10 mouse cellular contexts compared by ENCODE assay signal in the genomic region with DNA sequence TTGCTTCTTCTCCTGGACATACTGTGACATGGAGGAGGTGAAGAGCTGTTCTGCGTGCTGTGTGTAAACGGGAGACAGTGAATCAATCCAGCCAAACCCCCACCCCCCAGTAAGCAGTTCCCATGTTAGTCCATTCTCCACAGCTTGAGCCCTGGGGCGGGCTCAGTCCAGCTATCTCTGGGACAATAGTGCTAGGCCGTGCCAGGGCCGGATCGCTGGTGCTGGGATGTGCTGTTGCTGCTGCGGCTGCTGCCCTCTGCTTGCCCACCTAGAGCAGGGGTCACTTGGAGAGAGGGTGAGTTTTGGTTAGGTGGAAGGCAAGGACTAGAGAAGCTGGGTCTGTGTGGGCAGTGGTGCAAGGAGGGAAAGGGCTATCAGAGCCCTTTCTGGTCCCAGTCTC. TPM values are rescaled to one million over a fixed set of nuclear protein-coding genes. Genes with fewer than 3 reads are reported as not detected.
A peak's percentile ranks its signal among the peaks of the same experiment; 100 is the strongest.
DNase-seq lines count a peak whose midpoint lies in the region; ATAC-seq and TF ChIP-seq lines count a peak whose summit lies in the region.
"Had no signal": no experiment of that assay in that cellular context is flagged by ENCODE, and none has a peak within 500 bp of the region (broad histone marks: within the 10 kb centered on the region; RNA-seq: fewer than 3 reads in every experiment).

No protein-coding gene starts in this region.

- no peaks in the 10 kb centered on the region for H3K27me3 ChIP-seq in intestine, embryonic 16.5 days (replicated peaks; ENCODE audit: control insufficient read depth, insufficient read depth, low read length)
- no peaks in the 10 kb centered on the region for H3K27me3 ChIP-seq in intestine, postnatal 0 days (replicated peaks; ENCODE audit: control insufficient read depth, insufficient read depth, low read length)
- no peaks in the 10 kb centered on the region for H3K27me3 ChIP-seq in midbrain, embryonic 10.5 days (ENCODE audit: low read depth, poor library complexity, severe bottlenecking)
- H3K27me3 ChIP-seq in midbrain, embryonic 11.5 days (ENCODE audit: control insufficient read depth, insufficient read depth, low read length) = no peaks in the 10 kb centered on the region
- no peaks in the 10 kb centered on the region for H3K27me3 ChIP-seq in hindbrain, embryonic 16.5 days (replicated peaks; ENCODE audit: control insufficient read depth, insufficient read depth, low read length)
- H3K27me3 ChIP-seq: lung, embryonic 15.5 days had no signal

- WGBS in intestine, embryonic 16.5 days = 61% methylated on average over 7 of the region's 7 CpGs
- WGBS in intestine, postnatal 0 days = 74% methylated on average over 7 of the region's 7 CpGs
- WGBS in midbrain, embryonic 10.5 days = 88% methylated on average over 7 of the region's 7 CpGs
- 81% methylated on average over 7 of the region's 7 CpGs for WGBS in midbrain, embryonic 11.5 days
- 58% methylated on average over 7 of the region's 7 CpGs for WGBS in hindbrain, embryonic 16.5 days

- peaks cover 35% of the 10 kb centered on the region for H3K4me1 ChIP-seq in intestine, embryonic 16.5 days (ENCODE audit: control insufficient read depth, insufficient read depth, low read length)
- H3K4me1 ChIP-seq in intestine, postnatal 0 days (replicated peaks; ENCODE audit: control insufficient read depth, insufficient read depth, low read length) = no peaks in the 10 kb centered on the region; the same call in 1 of the 2 replicates
- peaks cover 82% of the 10 kb centered on the region for H3K4me1 ChIP-seq in midbrain, embryonic 10.5 days
- peaks cover 24% of the 10 kb centered on the region for H3K4me1 ChIP-seq in midbrain, embryonic 11.5 days (ENCODE audit: control insufficient read depth, insufficient read depth, low read length)
- H3K4me1 ChIP-seq in hindbrain, embryonic 16.5 days (ENCODE audit: control insufficient read depth, insufficient read depth, low read depth, low read length) = peaks cover 34% of the 10 kb centered on the region

- H3K27ac ChIP-seq in intestine, embryonic 16.5 days (ENCODE audit: low read length) = peak overlapping the region; percentile 14; the same call in 1 of the 2 replicates
- no peak overlapping the region for H3K27ac ChIP-seq in intestine, postnatal 0 days (ENCODE audit: low read depth, low read length)
- 0 out of 2 replicates have a peak overlapping the region, but pooled peaks have one; percentile 33 for H3K27ac ChIP-seq in midbrain, embryonic 10.5 days (replicated peaks)
- H3K27ac ChIP-seq in midbrain, embryonic 11.5 days (ENCODE audit: low read depth, low read length) = no peak overlapping the region
- peak overlapping the region; percentile 9; the same call in 1 of the 2 replicates for H3K27ac ChIP-seq in hindbrain, embryonic 16.5 days (ENCODE audit: low read depth, low read length)
- H3K27ac ChIP-seq: lung, embryonic 15.5 days had no signal

- ATAC-seq in intestine, embryonic 16.5 days = no peak
- no peak for ATAC-seq in intestine, postnatal 0 days
- ATAC-seq in midbrain, embryonic 11.5 days (ENCODE audit: low FRiP score) = no peak
- ATAC-seq in hindbrain, embryonic 16.5 days = no peak

- H3K9me3 ChIP-seq in intestine, embryonic 16.5 days (ENCODE audit: control insufficient read depth, low read length) = no peaks in the 10 kb centered on the region
- no peaks in the 10 kb centered on the region for H3K9me3 ChIP-seq in intestine, postnatal 0 days (ENCODE audit: control insufficient read depth)
- no peaks in the 10 kb centered on the region for H3K9me3 ChIP-seq in midbrain, embryonic 10.5 days (replicated peaks)
- no peaks in the 10 kb centered on the region for H3K9me3 ChIP-seq in midbrain, embryonic 11.5 days (ENCODE audit: control insufficient read depth, low read length)
- no peaks in the 10 kb centered on the region for H3K9me3 ChIP-seq in hindbrain, embryonic 16.5 days (ENCODE audit: control insufficient read depth, low read length)
- H3K9me3 ChIP-seq: lung, embryonic 15.5 days had no signal

- no peak overlapping the region for H3K9ac ChIP-seq in intestine, embryonic 16.5 days (ENCODE audit: low read depth, low read length)
- no peak overlapping the region for H3K9ac ChIP-seq in intestine, postnatal 0 days (ENCODE audit: low read depth, low read length)
- H3K9ac ChIP-seq in midbrain, embryonic 11.5 days (ENCODE audit: low read length) = no peak overlapping the region
- H3K9ac ChIP-seq in hindbrain, embryonic 16.5 days (ENCODE audit: low read depth, low read length) = peak overlapping the region; percentile 47; the same call in 1 of the 2 replicates
- H3K9ac ChIP-seq: lung, embryonic 15.5 days had no signal

- TF ChIP-seq CTCF in intestine, postnatal 0 days (IDR thresholded peaks at IDR 0.05; ENCODE audit: low read depth) = no peak

- DNase-seq in midbrain, embryonic 10.5 days (ENCODE audit: low spot score) = no peak
- DNase-seq in midbrain, embryonic 11.5 days (ENCODE audit: low spot score, missing footprints) = no peak
- no peak for DNase-seq in retina, embryonic 14.5 days (ENCODE audit: low spot score)
- no peak for DNase-seq in B cell, adult 2 months
- DNase-seq in cerebellum, adult 11-12 months = no peak

- no peak overlapping the region for H3K4me3 ChIP-seq in intestine, embryonic 16.5 days (ENCODE audit: low read length)
- no peak overlapping the region for H3K4me3 ChIP-seq in intestine, postnatal 0 days (ENCODE audit: low read depth, low read length)
- peak overlapping the region; percentile 18; the same call in 1 of the 2 replicates for H3K4me3 ChIP-seq in midbrain, embryonic 10.5 days
- H3K4me3 ChIP-seq in midbrain, embryonic 11.5 days (ENCODE audit: low read depth, low read length) = no peak overlapping the region
- no peak overlapping the region for H3K4me3 ChIP-seq in hindbrain, embryonic 16.5 days (ENCODE audit: low read length)
- H3K4me3 ChIP-seq: lung, embryonic 15.5 days had no signal

- H3K4me2 ChIP-seq in intestine, embryonic 16.5 days (ENCODE audit: low read depth, low read length) = no peak overlapping the region
- H3K4me2 ChIP-seq in intestine, postnatal 0 days (replicated peaks; ENCODE audit: low read depth) = no peak overlapping the region; the same call in 1 of the 2 replicates
- H3K4me2 ChIP-seq in midbrain, embryonic 11.5 days = no peak overlapping the region
- peak overlapping the region; percentile 9; the same call in 1 of the 2 replicates for H3K4me2 ChIP-seq in hindbrain, embryonic 16.5 days (ENCODE audit: low read length)
- H3K4me2 ChIP-seq: lung, embryonic 15.5 days had no signal

- H3K36me3 ChIP-seq in intestine, embryonic 16.5 days (ENCODE audit: control insufficient read depth, insufficient read depth, low read length) = peaks cover 3% of the 10 kb centered on the region; the same call in 1 of the 2 replicates
- peaks cover 19% of the 10 kb centered on the region for H3K36me3 ChIP-seq in intestine, postnatal 0 days (ENCODE audit: control insufficient read depth, insufficient read depth)
- H3K36me3 ChIP-seq in midbrain, embryonic 10.5 days = peaks cover 68% of the 10 kb centered on the region
- H3K36me3 ChIP-seq in midbrain, embryonic 11.5 days (ENCODE audit: control insufficient read depth, insufficient read depth, low read length) = peaks cover 13% of the 10 kb centered on the region
- H3K36me3 ChIP-seq in hindbrain, embryonic 16.5 days (ENCODE audit: control insufficient read depth, insufficient read depth, low read length) = peaks cover 15% of the 10 kb centered on the region

RNA-seq across cellular contexts. Expression of a gene that starts 20.6 kb away (rescaled TPM):
- 41.5 and 43.7 TPM in 2 replicates for polyA plus RNA-seq in intestine, embryonic 16.5 days (2015; fragmentation: Nextera tagmentation; extraction: Ambion mirVana)
- 21.6 and 22.1 TPM in 2 replicates for polyA plus RNA-seq in intestine, postnatal 0 days (2015; fragmentation: Nextera tagmentation; extraction: Ambion mirVana)
- 82.2 and 106 TPM in 2 replicates for polyA plus RNA-seq in midbrain, embryonic 10.5 days (2016; fragmentation: Nextera tagmentation; extraction: Ambion mirVana)
- 99.0 and 117 TPM in 2 replicates for polyA plus RNA-seq in midbrain, embryonic 11.5 days (2014; fragmentation: Nextera tagmentation; extraction: Ambion mirVana)
- polyA plus RNA-seq in hindbrain, embryonic 16.5 days (2015; fragmentation: Nextera tagmentation; extraction: Ambion mirVana) = 79.0 and 104 TPM in 2 replicates

RNA-seq across cellular contexts. Expression of a gene that starts 26.6 kb away (rescaled TPM):
- not detected in 2 replicates for polyA plus RNA-seq in intestine, embryonic 16.5 days (2015; fragmentation: Nextera tagmentation; extraction: Ambion mirVana)
- not detected in 2 replicates for polyA plus RNA-seq in intestine, postnatal 0 days (2015; fragmentation: Nextera tagmentation; extraction: Ambion mirVana)
- not detected in 2 replicates for polyA plus RNA-seq in midbrain, embryonic 10.5 days (2016; fragmentation: Nextera tagmentation; extraction: Ambion mirVana)
- 0.14 TPM in 1 of 2 replicates, not detected in the other for polyA plus RNA-seq in midbrain, embryonic 11.5 days (2014; fragmentation: Nextera tagmentation; extraction: Ambion mirVana)
- polyA plus RNA-seq in hindbrain, embryonic 16.5 days (2015; fragmentation: Nextera tagmentation; extraction: Ambion mirVana) = not detected in 2 replicates
- polyA plus RNA-seq: lung, embryonic 15.5 days; testis, adult 2 months had no signal

RNA-seq across cellular contexts. Expression of a gene that starts 50.6 kb away (rescaled TPM):
- polyA plus RNA-seq in intestine, embryonic 16.5 days (2015; fragmentation: Nextera tagmentation; extraction: Ambion mirVana) = 371 and 377 TPM in 2 replicates
- polyA plus RNA-seq in intestine, postnatal 0 days (2015; fragmentation: Nextera tagmentation; extraction: Ambion mirVana) = 249 and 268 TPM in 2 replicates
- 201 and 207 TPM in 2 replicates for polyA plus RNA-seq in midbrain, embryonic 10.5 days (2016; fragmentation: Nextera tagmentation; extraction: Ambion mirVana)
- 154 and 157 TPM in 2 replicates for polyA plus RNA-seq in midbrain, embryonic 11.5 days (2014; fragmentation: Nextera tagmentation; extraction: Ambion mirVana)
- 133 and 167 TPM in 2 replicates for polyA plus RNA-seq in hindbrain, embryonic 16.5 days (2015; fragmentation: Nextera tagmentation; extraction: Ambion mirVana)

RNA-seq across cellular contexts. Expression of a gene that starts 59.3 kb away (rescaled TPM):
- 61.1 and 61.5 TPM in 2 replicates for polyA plus RNA-seq in intestine, embryonic 16.5 days (2015; fragmentation: Nextera tagmentation; extraction: Ambion mirVana)
- polyA plus RNA-seq in intestine, postnatal 0 days (2015; fragmentation: Nextera tagmentation; extraction: Ambion mirVana) = 35.7 and 38.6 TPM in 2 replicates
- 95.5 and 102 TPM in 2 replicates for polyA plus RNA-seq in midbrain, embryonic 10.5 days (2016; fragmentation: Nextera tagmentation; extraction: Ambion mirVana)
- 107 and 109 TPM in 2 replicates for polyA plus RNA-seq in midbrain, embryonic 11.5 days (2014; fragmentation: Nextera tagmentation; extraction: Ambion mirVana)
- polyA plus RNA-seq in hindbrain, embryonic 16.5 days (2015; fragmentation: Nextera tagmentation; extraction: Ambion mirVana) = 70.2 and 81.8 TPM in 2 replicates

Comparison
In these comparisons a context has a peak if more than half of its experiments do, and no peak if none do; other contexts are left out.
1. H3K27ac ChIP-seq: peak in intestine, embryonic 16.5 days (single experiment), midbrain, embryonic 10.5 days (single experiment) and hindbrain, embryonic 16.5 days (single experiment); none in intestine, postnatal 0 days (single experiment) and midbrain, embryonic 11.5 days (single experiment).